Mouse (Mus musculus) heart, postnatal 0 days (tissue): ENCODE data around the gene Erlin1.

Experiments used
- CTCF ChIP-seq: IDR thresholded peaks from 2 replicates; pipeline ENCODE4 v1.5.1; 2016; ENCODE audit warnings: antibody characterized with exemption, control low read depth, low read depth
- EP300 ChIP-seq: IDR thresholded peaks from 2 replicates; pipeline ENCODE4 v1.6.1; 2016; ENCODE audit warnings: antibody characterized with exemption, low read depth

DNA sequence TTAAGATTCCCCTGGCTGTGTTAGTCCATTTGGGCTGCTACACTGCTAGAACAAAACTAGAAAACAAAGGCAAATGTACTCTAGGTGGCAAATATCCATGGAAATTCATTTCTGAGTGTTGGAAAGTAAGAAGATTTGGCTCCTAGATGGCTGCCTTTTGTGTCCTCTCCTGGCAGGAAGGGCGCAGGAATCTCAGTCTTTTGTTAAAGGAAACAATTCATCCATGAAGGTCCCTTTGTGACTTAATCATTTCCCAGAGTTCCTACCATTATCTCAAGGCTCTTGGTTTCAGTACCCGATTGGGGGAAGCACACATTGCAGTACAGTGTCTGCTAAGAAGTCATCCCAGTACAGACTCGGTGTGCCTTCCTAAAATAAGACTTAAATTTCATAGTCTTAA, 16.7 kb upstream of the Erlin1 start:
- TF ChIP-seq CTCF, result no peak
- no peak for TF ChIP-seq EP300
